Mouse (Mus musculus) left cerebral cortex, adult 18-20 months (tissue): ENCODE data around the gene Creb5. TPM values are rescaled to one million over a fixed set of nuclear protein-coding genes. Genes with fewer than 3 reads are reported as not detected.

Source experiments
- DNase-seq, 2 experiments: peaks; one replicate each; pipeline ENCODE4 v3.0.0; 2021 to 2022; ENCODE audit warnings: low spot score in 2 of 2, mixed read lengths in 1 of 2
- total RNA-seq, 2 experiments: library from RNA; stranded (reverse); gene quantifications; 2 replicates each; pipeline ENCODE4 v1.2.3; 2021

Creb5 gene
- total RNA-seq, 2 experiments from 2014 or later, result 2.5 to 2.7 TPM

DNA sequence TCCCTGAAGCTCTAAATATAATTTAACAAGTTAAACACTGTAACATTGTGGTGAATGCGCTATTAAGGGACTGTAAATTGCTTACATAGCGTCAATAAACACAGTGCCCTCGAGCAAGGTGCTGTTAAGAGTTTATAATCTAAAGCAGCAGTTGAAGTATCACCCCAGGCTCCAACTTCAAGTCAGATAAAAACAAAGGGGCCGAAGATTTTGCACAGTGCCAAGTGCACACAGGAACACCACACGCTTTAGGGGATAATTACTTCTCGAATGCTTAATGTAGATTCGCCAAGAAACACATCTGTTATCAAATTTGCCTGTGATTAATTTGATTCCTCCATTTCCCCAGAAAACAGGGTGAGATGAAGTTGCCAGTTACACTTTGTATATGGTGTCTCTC, 142.3 kb downstream of the Creb5 start:
- no peak for DNase-seq

- DNase-seq, result no peak
Measured at GRCm38 (mm10) chr6:53429891-53430290, 142.8 kb downstream of the Creb5 start.

GRCm38 (mm10) chr6:53445862-53446460, 158.9 kb downstream of the Creb5 start:
- DNase-seq, result no peak

DNA sequence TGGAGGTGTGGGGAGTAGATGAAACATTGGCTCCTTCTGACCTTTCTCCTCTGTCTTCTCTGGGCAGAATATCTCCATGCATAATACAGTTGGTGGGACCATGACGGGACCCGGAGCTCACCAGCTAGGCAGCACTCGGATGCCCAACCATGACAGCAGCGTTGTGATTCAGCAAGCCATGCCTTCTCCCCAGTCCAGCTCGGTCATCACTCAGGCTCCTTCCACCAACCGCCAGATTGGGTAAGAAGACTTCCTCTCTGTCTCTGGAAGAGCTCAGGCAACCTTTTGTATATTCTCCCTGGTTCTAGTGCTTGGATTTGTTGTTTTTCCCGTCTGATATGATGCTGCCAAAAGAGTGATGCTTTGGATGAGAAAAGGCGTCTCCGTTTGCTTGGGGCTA, 160.4 kb downstream of the Creb5 start:
- no peak for DNase-seq

- DNase-seq, result no peak
Measured at GRCm38 (mm10) chr6:53448317-53448870, 161.3 kb downstream of the Creb5 start.

DNA sequence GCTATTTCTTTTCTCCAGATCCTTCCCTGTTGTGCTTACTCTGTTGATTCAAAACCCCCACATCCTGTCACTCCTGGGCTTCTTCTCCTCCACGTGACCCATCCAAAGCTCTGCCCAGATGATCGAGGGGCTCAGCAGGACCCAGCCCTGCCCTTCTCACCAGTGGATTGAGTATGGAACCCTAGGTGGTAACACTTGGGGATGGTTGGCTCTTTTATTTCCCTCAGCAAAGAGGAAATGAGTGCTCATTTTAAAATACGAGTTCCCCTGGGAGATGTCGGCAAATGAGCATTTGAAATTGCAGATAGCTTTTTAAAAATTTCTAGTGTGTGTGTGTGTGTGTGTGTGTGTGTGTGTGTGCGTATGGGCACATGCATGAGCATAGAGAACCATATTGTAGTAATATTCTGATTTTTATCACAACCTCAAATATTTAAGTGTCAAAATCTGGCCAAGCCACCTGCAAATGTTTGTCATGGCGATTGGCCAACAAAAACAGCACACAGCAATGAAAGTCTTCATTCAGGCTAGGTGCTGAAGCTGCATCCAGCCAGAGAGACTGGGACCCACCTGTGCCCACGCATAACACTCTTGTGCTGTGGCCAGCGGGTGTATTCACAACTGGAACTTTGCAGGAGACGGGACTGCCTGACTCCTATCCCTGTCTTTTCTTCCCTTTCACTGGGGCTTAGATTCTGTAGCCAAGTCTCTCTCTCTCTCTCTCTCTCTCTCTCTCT, 162.5 kb downstream of the Creb5 start:
- no peak for DNase-seq

DNA sequence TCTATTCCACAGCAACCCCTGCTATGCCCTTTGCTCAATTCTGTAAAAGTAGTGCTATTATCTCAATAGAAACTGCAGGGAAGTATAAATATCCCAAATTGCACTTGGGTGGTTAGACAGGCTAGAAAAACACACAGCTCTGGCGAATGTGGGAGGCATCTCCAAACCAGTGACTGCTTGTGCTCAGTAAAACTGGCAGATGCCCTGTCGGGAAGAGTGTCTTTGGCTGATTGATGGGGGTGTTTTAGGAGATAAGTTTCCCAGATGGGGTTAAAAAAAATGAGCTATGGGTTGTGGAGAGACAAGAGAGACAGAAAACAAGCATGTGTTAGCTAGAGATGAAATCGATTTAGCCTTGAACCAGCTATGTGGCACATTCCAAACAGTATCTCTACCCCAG, 163.4 kb downstream of the Creb5 start:
- DNase-seq, result peak in 1 of 2 experiments; percentile 20

- DNase-seq, result no peak
Measured at GRCm38 (mm10) chr6:53452240-53452639, 165.2 kb downstream of the Creb5 start.

DNA sequence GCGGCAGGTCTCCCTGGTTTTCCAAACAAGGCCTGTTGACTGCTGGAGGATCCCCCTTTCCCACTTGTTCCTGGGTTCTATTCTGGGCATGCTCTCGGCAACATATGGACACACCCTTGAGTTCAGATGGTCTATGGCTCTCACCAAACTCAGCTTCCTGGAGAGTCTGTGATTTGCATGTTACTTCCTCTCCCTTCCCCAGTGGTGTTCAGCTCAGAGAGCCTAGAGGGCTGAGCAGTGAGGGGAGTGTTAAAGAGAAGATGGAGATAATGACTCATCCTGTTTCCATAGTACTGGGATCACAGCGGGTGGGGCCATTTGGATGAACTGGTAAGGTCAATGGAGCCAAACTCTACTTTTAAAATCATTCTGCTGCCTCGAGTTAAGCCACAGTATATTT, 168.4 kb downstream of the Creb5 start:
- no peak for DNase-seq

- DNase-seq, result no peak
Measured at GRCm38 (mm10) chr6:53456111-53456510, 169.0 kb downstream of the Creb5 start.

DNA sequence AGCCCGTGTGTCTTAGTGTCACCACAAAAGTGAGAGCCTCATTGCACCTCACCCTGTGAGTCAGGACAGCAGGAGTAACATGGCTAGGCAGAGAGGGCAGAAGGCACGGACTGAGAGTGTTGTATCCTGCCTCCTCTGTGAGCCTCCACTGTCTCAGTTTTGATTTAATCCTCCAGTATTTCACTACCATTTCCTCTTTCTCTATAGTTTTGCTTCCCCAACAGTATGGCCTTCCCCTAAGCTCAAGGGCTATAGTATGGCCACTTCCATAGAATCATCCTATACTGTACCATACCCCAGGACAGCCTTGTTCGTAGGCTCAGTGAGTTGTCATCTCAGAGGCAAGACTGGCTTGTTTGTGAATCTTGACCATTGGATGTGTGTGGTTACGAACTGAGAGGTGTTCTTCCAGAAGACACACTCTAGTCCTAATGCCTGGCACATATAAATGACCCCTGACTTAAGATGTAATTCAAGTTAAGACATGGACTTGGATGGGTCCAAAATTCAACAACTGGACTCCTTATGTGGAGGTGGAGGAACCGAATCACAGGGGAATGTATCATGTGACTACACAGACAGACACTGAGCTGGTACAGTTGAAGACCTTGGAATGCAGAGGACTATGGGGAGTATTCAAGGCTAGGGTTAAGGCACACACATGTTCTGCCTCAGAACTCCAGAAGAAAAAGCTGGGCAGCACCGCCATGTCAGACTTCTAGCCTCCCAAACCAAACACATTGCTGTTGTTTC, 173.1 kb downstream of the Creb5 start:
- no peak for DNase-seq

GRCm38 (mm10) chr6:53461056-53461455, 174.0 kb downstream of the Creb5 start:
- no peak for DNase-seq

- DNase-seq, result no peak
Measured at GRCm38 (mm10) chr6:53461775-53462770, 175.0 kb downstream of the Creb5 start.

GRCm38 (mm10) chr6:53462802-53463201, 175.7 kb downstream of the Creb5 start:
- no peak for DNase-seq

DNA sequence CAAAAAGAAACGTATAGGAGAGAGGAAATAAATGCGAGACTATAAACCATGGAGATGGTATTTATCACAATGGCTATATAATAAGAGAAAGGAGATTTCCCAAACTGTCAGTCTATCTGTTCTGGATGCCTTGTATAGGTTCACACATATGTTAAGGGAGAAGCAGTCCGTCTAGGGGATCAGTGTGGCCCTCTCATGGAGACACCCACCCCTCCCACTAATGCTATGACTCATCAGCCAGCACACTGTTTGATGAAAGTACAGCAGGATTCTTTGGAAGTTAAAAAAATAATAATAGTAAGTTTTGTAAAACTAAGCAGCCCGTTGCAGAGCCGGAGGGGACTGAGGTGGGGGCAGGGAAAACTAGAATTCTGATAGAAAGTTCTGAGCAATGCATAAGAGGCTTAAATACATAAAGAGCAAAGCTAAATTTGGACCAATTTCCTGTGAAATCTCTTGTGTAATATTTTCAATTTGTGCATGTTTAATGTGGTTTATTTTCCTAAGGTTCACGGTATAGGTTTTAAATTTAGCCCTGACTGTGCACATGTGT, 176.3 kb downstream of the Creb5 start:
- DNase-seq, result no peak

DNA sequence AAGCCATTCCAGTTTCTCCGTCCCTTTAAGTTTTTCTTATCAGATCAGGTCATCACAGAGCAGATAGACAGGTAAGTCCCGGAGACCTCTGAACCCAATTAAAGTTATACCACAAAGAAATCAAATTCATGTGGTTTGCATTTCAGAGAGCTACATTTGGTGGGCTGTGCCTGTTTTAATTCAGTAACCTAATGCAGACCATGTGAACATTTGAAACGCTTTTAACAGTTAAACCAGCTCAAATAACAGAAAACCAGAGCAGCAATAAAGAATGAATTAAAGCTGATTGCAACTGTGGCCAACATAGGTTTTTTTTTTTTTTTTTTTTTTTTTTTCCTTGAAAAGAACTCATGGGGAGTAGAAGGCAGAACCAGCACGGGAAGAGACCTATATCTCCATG, 182.1 kb downstream of the Creb5 start:
- DNase-seq, result no peak

GRCm38 (mm10) chr6:53469703-53470102, 182.6 kb downstream of the Creb5 start:
- DNase-seq, result no peak

DNA sequence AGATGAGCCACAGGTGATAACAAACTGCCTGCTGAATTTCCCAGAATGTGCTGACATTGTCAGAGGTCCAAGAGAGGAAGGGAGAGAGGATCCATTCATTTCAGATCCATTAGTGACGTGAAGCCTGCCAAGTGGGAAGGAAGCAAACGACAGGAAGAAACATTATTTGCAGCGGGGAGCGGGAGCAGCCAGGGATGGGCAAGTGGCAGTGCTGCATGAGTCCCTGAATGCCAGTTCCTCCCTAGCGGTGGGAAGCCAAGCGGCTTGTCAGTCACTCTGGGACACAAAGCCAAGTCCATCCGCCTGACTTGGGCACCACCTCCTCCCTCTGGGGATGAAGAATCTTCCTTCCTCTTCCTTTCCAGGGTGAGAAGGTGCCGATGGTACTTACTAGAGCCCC, 183.5 kb downstream of the Creb5 start:
- DNase-seq, result no peak

- no peak for DNase-seq
Measured at GRCm38 (mm10) chr6:53470999-53471591, 184.0 kb downstream of the Creb5 start.

GRCm38 (mm10) chr6:53472751-53473150, 185.7 kb downstream of the Creb5 start:
- DNase-seq, result no peak
